ENCODE assay signal across 11 mouse cellular contexts in genomic region chr14:21456526-21456925, GRCm38 (mm10).
"Had no signal": no experiment of that assay in that cellular context is flagged by ENCODE, and none has a peak within 500 bp of the region (broad histone marks: within the 10 kb centered on the region; RNA-seq: fewer than 3 reads in every experiment).

No protein-coding gene starts in this region.

- H3K4me2 ChIP-seq: limb, embryonic 13.5 days; midbrain, embryonic 13.5 days; neural tube, embryonic 15.5 days had no signal

- H3K27ac ChIP-seq: limb, embryonic 13.5 days; liver, embryonic 14.5 days; midbrain, embryonic 13.5 days; neural tube, embryonic 15.5 days had no signal

- H3K36me3 ChIP-seq: limb, embryonic 13.5 days; midbrain, embryonic 13.5 days; neural tube, embryonic 15.5 days had no signal

- H3K4me3 ChIP-seq: limb, embryonic 13.5 days; midbrain, embryonic 13.5 days; myocyte; neural tube, embryonic 15.5 days had no signal

- H3K9me3 ChIP-seq: limb, embryonic 13.5 days; midbrain, embryonic 13.5 days; neural tube, embryonic 15.5 days had no signal

- H3K4me1 ChIP-seq: midbrain, embryonic 13.5 days; neural tube, embryonic 15.5 days had no signal

- DNase-seq: layer of hippocampus, adult 9-11 months; layer of hippocampus, postnatal 36 days; lung, adult 18-20 months; right cerebral cortex, adult 18-20 months; right cerebral cortex, postnatal 25 days; thymus, postnatal 36 days had no signal

- ATAC-seq: midbrain, embryonic 13.5 days had no signal

- H3K27me3 ChIP-seq: limb, embryonic 13.5 days; midbrain, embryonic 13.5 days; neural tube, embryonic 15.5 days had no signal

- H3K9ac ChIP-seq: limb, embryonic 13.5 days; liver, embryonic 14.5 days; midbrain, embryonic 13.5 days; neural tube, embryonic 15.5 days had no signal
